Mouse (Mus musculus) limb, embryonic 11.5 days (tissue): Measurements from ENCODE around the gene Mthfsd. TPM values are rescaled to one million over a fixed set of nuclear protein-coding genes. Genes with fewer than 3 reads are reported as not detected.
A peak's percentile ranks its signal among the peaks of the same experiment; 100 is the strongest.

Source experiments
- ATAC-seq: fragments of 200-750 bp; cut with Nextera tagmentation; 2 replicates; pipeline ENCODE4 v1.8.0; 2017; ENCODE audit warnings: low read depth; ENCODE audit not compliant: insufficient number of reproducible peaks, low FRiP score, low TSS enrichment
- DNase-seq: peaks from one replicate; pipeline ENCODE4 v3.0.0-alpha.2; 2015; ENCODE audit warnings: low spot score
- H3K27ac ChIP-seq: fragments of 300-500 bp; sonication (generic); replicated peaks from 2 replicates; pipeline ENCODE4 v1.5.1; 2014; ENCODE audit warnings: low read depth, mild to moderate bottlenecking, low read length
- H3K27me3 ChIP-seq: fragments of 300-500 bp; sonication (generic); 2 replicates; pipeline ENCODE4 v1.6.1; 2014; ENCODE audit warnings: mild to moderate bottlenecking, low read length, mixed read lengths; ENCODE audit not compliant: control insufficient read depth, insufficient read depth
- H3K36me3 ChIP-seq: fragments of 300-500 bp; sonication (generic); 2 replicates; pipeline ENCODE4 v1.6.1; 2014; ENCODE audit warnings: mild to moderate bottlenecking, low read length, moderate library complexity, mixed read lengths; ENCODE audit not compliant: control insufficient read depth, insufficient read depth
- H3K4me1 ChIP-seq: fragments of 300-500 bp; sonication (generic); 2 replicates; pipeline ENCODE4 v1.6.1; 2014; ENCODE audit warnings: low read length, mixed read lengths; ENCODE audit not compliant: control insufficient read depth, insufficient read depth
- H3K4me2 ChIP-seq: fragments of 300-500 bp; sonication (generic); 2 replicates; pipeline ENCODE4 v1.6.1; 2014; ENCODE audit warnings: low read depth, mild to moderate bottlenecking, moderate library complexity; ENCODE audit not compliant: severe bottlenecking
- H3K4me3 ChIP-seq: fragments of 300-500 bp; sonication (generic); 2 replicates; pipeline ENCODE4 v1.5.1; 2014; ENCODE audit warnings: low read depth, low read length
- H3K9ac ChIP-seq: fragments of 300-500 bp; sonication (generic); 2 replicates; pipeline ENCODE4 v1.6.1; 2014; ENCODE audit warnings: mild to moderate bottlenecking, low read length
- H3K9me3 ChIP-seq: fragments of 300-500 bp; sonication (generic); 2 replicates; pipeline ENCODE4 v1.6.1; 2016; ENCODE audit warnings: low read length; ENCODE audit not compliant: control insufficient read depth
- WGBS: fragments of 180-500 bp; shearing (Covaris S2); extraction: QIAGEN DNeasy Blood & Tissue Kit; methylation state at CpG from one replicate; pipeline ENCODE4 v1.1.7; 2014; 5-methylcytosine and 5-hydroxymethylcytosine counted together
- polyA plus RNA-seq: library from polyadenylated mRNA; unstranded; fragments of >200 nt; fragmentation: Nextera tagmentation; extraction: Ambion mirVana; gene quantifications from 2 replicates; pipeline ENCODE4 v1.2.1, GENCODE M21; 2014

Gene Mthfsd
- polyA plus RNA-seq, 1 experiment from 2014 or later, result 61.9 TPM

DNA sequence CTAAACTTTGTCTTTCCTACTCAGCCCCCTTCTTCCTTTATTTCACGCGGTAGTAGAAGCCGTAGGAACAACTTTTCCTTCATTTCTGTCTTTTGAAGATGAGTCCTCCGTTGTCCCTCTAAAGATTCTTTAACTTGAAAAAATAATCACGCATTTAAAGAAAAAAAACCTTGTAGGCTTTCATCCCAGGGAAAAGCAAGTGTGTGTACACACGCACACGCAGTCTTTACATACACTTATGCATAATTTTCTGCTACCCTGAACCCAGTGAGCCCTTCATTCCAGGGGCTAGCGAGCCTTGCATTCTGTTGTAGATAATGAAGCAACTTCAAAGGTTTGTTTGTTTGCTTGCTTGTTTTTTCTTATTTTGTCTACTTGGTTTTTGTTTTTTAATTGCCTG is 19.9 kb downstream of the Mthfsd start:
- Histone ChIP-seq H3K9ac (no peak overlapping the region), H3K4me1 (peaks cover 9% of the 10 kb centered on the region), H3K9me3 (no peaks in the 10 kb centered on the region), H3K36me3 (no peaks in the 10 kb centered on the region), H3K27me3 (peaks cover 96% of the 10 kb centered on the region), H3K27ac (no peak overlapping the region), H3K4me3 (no peak overlapping the region), H3K4me2 (no peak overlapping the region)
- DNase-seq, result peak; percentile 40
- no peak for ATAC-seq
- WGBS, result 4% methylated on average over 8 of the region's 8 CpGs

DNA sequence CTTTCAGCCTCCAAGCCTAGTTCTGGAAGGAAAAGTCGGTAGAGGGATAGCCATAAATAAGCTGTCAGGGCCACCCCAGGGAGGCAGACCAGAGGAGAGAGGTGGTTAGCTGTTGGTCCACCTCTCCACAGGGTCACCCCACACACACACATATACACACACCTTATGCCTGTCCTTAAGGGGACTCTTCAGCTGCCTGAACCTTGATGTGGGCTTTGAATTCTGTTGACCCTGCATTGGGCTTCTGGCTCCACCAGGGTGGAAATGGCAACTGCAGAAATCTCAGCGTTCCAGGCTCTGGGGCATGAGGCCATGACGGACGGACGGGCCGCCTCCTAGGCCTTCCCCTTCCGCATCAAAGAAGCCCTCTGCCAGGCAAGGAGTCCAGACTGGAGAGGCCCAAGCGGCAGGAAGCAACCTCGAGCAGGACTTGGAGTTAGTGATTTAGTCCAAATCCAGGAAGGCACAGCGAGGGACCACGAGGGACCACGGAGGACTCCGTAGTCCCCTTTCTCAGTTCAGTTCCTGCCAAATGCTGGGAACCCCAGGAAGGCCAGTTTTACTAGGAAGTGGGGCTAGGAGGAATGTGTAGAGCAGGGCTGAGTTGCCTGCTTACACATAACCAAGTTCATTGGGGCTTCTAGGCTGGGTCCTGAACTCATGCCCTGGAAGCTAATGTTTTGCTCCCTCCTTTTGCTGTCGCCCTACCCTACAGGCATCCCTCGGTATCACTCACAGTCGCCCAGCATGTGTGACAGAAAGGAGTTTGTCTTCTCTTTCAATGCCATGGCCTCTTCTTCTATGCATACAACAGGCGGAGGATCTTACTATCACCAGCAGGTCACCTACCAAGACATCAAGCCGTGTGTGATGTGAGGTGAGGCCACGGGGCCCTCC is 21.9 kb downstream of the Mthfsd start:
- Histone ChIP-seq H3K4me1 (peaks cover 18% of the 10 kb centered on the region), H3K27ac (no peak overlapping the region), H3K4me2 (no peak overlapping the region)

DNA sequence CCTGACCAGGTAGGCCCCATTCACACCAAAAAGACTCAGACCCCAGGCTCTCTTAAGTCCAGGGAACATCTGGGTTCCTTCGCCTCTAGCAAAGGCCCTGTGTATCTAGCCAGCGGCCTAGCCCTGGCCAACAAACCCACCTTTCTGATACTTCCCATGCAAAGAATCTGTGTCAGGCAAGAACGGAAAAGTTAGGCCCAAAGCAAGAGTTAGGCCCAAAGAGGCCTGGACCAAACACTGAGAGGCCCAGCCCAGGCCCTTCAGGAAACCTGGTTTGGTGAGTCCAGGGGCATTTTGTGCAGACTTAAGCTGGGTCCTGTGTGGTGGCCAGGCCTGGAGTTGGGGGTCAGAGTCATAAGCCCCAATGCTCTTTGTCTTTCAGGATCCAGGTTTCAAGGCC is 22.6 kb downstream of the Mthfsd start:
- Histone ChIP-seq H3K36me3 (no peaks in the 10 kb centered on the region), H3K4me3 (no peak overlapping the region), H3K27ac (no peak overlapping the region), H3K9ac (no peak overlapping the region), H3K4me1 (peaks cover 22% of the 10 kb centered on the region), H3K9me3 (no peaks in the 10 kb centered on the region), H3K4me2 (no peak overlapping the region), H3K27me3 (peaks cover 96% of the 10 kb centered on the region)
- 31% methylated on average over 3 of the region's 3 CpGs for WGBS
- ATAC-seq (no peak), DNase-seq (no peak)

More for the DNA sequence above, 21.9 kb downstream of the Mthfsd start:
- WGBS, result 8% methylated on average over 19 of the region's 19 CpGs
- Histone ChIP-seq H3K9ac (no peak overlapping the region), H3K9me3 (no peaks in the 10 kb centered on the region), H3K4me3 (no peak overlapping the region), H3K27me3 (peaks cover 96% of the 10 kb centered on the region), H3K36me3 (no peaks in the 10 kb centered on the region)
- ATAC-seq (no peak), DNase-seq (peak; percentile 44)

DNA sequence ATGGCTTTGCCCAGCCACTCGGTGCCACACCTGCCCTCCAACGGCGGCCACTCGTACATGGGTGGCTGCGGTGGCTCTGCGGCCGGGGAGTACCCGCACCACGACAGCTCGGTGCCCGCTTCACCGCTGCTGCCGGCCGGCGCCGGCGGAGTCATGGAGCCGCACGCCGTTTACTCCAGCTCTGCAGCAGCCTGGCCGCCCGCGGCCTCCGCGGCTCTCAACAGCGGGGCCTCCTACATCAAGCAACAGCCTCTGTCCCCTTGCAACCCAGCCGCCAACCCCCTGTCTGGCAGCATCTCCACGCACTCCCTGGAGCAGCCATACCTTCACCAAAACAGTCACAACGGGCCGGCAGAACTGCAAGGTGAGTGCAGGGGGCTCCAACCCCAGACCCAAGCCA is 23.2 kb downstream of the Mthfsd start:
- Histone ChIP-seq H3K9ac (no peak overlapping the region), H3K27me3 (peaks cover 96% of the 10 kb centered on the region), H3K27ac (no peak overlapping the region), H3K4me3 (peak overlapping the region; percentile 41; the same call in 1 of the 2 replicates), H3K36me3 (no peaks in the 10 kb centered on the region), H3K9me3 (no peaks in the 10 kb centered on the region), H3K4me2 (peak overlapping the region; percentile 92; the same call in 1 of the 2 replicates), H3K4me1 (peaks cover 25% of the 10 kb centered on the region)
- no peak for ATAC-seq
- no peak for DNase-seq
- WGBS, result 1% methylated on average over 30 of the region's 30 CpGs

DNA sequence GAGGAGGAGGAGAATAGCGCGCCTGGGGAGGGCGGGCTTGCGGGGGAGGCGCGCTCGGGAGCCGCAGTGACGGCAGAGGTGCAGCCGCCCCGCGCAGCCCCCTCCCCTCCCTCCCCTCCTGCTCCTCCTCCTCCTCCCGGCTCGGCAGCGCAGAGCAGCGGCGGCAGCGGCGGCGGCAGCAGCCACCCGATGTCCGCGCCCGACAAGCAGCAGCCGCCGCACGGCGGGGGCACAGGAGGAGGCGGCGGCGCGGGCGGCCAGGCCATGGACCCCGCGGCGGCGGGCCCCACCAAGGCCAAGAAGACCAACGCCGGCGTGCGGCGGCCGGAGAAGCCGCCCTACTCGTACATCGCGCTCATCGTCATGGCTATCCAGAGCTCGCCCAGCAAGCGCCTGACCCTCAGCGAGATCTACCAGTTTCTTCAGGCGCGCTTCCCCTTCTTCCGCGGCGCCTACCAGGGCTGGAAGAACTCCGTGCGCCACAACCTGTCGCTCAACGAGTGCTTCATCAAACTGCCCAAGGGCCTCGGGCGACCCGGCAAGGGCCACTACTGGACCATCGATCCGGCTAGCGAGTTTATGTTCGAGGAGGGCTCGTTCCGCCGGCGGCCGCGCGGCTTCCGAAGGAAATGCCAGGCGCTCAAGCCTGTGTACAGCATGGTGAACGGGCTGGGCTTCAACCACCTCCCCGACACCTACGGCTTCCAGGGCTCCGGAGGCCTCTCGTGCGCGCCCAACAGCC is 23.8 kb downstream of the Mthfsd start, which contains the start of gene Foxf1:
Gene Foxf1, plus strand, starts transcription at position 177 of the 742 bp plus-strand sequence.
- no peaks in the 10 kb centered on the region for H3K9me3 ChIP-seq
- H3K4me3 ChIP-seq, result peak within 1 kb of the TSS; percentile 41
- H3K36me3 ChIP-seq, result no peaks in the 10 kb centered on the region
- peak within 1 kb of the TSS; percentile 35 for H3K9ac ChIP-seq
- H3K4me2 ChIP-seq, result peak within 1 kb of the TSS; percentile 92
- under 1% methylated on average over 58 of the region's 83 CpGs for WGBS
- DNase-seq, result peak; percentile 74
- H3K4me1 ChIP-seq, result peaks cover 24% of the 10 kb centered on the region
- no peak within 1 kb of the TSS for H3K27ac ChIP-seq
- H3K27me3 ChIP-seq, result peaks cover 96% of the 10 kb centered on the region
- no peak for ATAC-seq

DNA sequence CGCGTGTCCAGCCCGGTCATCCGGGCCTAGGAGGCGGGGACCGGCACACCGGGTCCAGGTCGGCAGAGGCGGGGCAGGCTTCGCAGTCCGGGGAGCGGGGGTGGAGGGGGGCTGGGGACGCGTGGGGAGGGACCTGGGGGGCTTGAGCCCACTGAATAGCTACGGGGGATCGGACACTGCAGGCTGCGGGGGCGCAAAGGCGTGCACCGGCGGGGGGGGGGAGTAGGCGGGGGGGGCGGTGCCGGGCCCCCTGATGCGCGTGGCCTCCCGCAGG is 24.3 kb downstream of the Mthfsd start:
- H3K4me3 ChIP-seq, result peak overlapping the region; percentile 41
- H3K4me2 ChIP-seq, result peak overlapping the region; percentile 92
- H3K9me3 ChIP-seq, result no peaks in the 10 kb centered on the region
- H3K36me3 ChIP-seq, result no peaks in the 10 kb centered on the region
- 0% methylated on average over 17 of the region's 27 CpGs for WGBS
- no peak for DNase-seq
- peaks cover 96% of the 10 kb centered on the region for H3K27me3 ChIP-seq
- peak; percentile 42 for ATAC-seq
- H3K4me1 ChIP-seq, result peaks cover 22% of the 10 kb centered on the region
- no peak overlapping the region for H3K9ac ChIP-seq
- H3K27ac ChIP-seq, result no peak overlapping the region

DNA sequence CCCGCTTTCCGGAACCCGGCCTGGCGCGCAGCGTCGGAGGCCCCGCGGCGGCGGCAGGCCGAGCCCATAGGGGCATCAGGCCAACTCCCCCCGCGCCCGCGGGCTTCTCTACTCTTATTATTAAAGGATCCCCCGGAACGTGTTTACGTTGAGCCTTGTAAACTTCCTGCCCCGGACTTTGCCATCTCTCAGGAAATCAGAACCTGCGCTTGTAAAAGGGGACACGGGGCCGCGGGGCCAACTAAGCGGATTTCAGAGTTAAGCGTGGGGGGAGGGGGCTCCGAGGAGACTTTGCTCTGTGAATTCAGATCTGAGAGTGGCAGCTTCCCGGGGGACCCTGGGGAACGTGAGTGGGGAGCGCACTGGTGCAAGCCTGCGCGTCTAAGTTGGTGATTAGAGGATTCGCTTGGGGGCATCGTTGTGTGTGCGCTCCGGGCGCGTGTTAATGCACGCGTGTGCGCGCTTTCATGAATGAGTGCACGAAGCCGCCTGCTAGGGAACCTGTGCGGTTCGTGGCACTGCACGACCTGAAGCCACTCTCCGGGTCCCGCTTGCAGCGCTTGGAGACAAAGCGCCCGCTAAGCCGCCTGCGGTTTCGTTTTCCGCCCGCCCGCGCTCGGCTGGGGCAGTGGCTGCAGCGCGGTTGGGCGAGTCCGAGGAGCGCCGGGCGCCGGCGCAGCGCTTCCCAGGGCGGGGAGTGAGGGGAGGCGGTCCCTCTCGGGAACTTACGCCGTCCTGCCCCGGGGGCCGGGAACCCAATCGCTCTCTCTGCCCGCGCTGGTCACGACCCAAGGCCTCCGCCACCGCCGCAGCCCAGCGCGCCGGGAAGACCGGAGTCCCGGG is 24.9 kb downstream of the Mthfsd start:
- peak; percentile 81 for DNase-seq
- peak overlapping the region; percentile 35 for H3K9ac ChIP-seq

More for the DNA sequence above, 24.9 kb downstream of the Mthfsd start:
- Histone ChIP-seq H3K27ac (no peak overlapping the region), H3K36me3 (no peaks in the 10 kb centered on the region), H3K4me2 (peak overlapping the region; percentile 92), H3K27me3 (peaks cover 95% of the 10 kb centered on the region), H3K9me3 (no peaks in the 10 kb centered on the region), H3K4me3 (peak overlapping the region; percentile 41), H3K4me1 (peaks cover 22% of the 10 kb centered on the region)
- WGBS, result under 1% methylated on average over 89 of the region's 89 CpGs
- peak; percentile 48 for ATAC-seq
